Mouse (Mus musculus): Measurements from ENCODE around the gene Draxin. TPM values are rescaled to one million over a fixed set of nuclear protein-coding genes. Genes with fewer than 3 reads are reported as not detected.

Draxin gene
- total RNA-seq (2023) = not detected

GRCm38 (mm10) chr4:148130561-148131413 is at the start of gene Draxin:
Draxin (minus strand) TSS chr4:148130698.

DNA sequence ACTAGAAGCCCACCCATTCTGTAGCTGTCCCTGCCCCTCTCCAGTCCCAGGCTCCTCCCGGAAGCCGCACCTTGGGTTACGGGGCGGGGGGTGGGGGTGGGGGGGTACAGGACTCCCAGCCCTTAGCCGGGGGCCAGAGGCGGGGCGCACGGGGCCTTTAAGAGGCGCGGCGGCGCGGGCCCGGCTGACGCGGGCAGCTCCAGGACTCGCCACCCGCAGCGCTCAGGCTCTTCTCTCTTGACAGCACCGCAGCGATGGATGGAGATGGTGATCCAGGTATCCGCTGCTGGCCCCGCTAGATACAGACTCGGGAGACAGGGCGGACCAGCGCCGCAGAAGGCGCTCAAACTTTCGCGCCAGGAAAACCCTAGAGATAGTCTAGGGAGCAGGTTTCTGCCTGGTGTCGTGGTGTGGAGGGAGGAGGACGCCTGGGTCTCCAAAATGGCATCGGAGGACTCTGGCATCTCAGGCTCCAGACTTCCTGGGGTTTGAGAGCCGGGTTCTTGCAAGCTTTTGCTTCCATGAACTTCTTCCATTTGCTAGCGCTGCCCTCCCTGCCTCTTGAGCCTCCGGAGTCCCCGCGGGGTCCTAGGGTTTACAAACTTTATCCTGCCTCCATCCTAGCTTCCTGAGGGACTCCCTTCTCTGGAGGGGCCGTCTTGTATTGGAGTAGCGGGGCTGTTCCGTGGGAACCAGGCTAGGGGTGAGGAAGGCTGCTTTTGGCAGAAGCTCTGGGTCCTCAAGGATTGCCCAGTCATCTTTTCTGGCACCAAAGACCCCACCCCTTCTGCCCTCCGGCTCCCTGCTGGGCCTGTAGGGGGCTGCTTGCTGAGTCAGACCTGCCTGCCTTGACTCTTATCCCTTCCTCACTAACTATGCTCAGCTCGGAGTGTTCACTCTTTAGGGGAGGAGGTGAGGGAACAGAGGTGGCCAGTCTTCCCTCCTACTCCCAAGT is 30.2 kb upstream of the Draxin start, which contains the start of the genes Fbxo44 and Fbxo2:
TSS of gene Fbxo44 (minus strand) at position 47 of the 955 bp plus-strand sequence.
TSS of gene Fbxo2 (plus strand) at position 186 of the 955 bp plus-strand sequence.

DNA sequence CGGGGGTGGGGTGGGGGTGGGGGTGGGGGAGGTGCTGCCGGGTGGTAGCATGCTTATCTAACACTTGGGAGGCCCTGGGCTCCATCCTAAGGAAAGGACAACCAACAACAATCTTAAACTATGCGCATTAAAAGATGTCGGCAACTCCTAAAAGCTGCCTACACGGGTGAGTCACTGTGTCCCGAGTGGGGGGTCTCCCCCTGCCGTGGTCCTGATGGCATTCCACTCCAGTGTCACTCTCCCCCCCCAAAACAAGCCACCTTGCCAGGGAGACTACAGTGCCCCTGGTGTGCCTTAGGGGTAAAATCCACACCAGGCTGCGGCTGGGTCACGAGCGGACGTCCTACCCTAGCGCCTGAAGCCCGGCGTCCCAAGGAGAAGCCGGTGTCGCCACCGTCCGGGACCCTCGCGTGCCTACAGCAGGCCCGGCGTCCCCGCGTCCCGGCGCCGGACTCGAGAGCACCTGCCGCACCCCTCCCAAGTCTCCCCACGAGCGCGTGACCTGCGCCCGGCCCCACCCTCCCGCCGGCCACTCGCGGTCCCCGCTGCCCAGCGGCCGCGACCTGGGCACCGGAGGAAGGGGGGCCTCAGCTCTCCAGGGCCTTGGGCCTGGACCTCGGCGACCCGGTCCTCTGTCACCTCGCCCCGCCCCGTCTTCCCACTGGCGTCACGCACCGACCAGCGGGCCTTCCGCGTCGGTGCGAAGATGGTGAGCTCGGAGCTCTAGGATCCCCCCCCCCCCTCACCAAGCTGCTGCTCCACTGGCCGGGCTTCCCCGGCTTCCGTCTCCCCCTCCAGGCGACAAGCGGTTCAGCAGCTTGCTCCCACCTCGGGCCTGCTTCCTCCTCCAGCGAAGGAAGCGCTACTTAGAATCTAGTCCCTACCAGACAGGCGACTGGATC is 21.0 kb upstream of the Draxin start, which contains the start of gene Fbxo6:
TSS of gene Fbxo6 (minus strand) at position 874 of the 902 bp plus-strand sequence.

DNA sequence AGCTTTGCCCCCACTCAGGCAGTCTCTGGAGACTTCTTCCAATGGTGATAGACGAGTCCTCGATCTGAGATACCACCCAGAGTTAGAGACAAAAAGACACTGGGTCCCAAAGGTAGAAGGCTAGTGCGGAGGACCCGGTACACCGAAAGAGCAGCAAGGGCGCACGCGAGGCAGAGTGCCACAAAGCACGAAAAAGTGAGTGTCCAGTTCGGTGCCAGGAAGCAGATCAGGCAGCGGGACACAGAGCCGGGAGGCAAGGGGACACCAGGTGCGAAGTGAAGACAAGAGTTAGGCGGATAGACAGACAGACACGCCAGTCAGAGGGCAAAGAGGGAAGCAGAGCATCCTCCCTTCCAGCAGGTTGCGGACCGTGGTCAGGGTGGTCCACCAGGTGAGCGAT is 365 bp downstream of the Draxin start, which contains the start of gene Mad2l2:
TSS of gene Mad2l2 (plus strand) at position 252 of the 400 bp plus-strand sequence.

GRCm38 (mm10) chr4:148087907-148088527 is 42.5 kb downstream of the Draxin start, which contains the start of gene Agtrap:
Agtrap (minus strand) TSS chr4:148088031.

Other genes starting within 250 kb of the Draxin start
- 34.6 TPM for gene Mfn2, start 226.0 kb downstream of the Draxin start, total RNA-seq (2023)
- gene Plod1, start 193.9 kb downstream of the Draxin start, total RNA-seq (2023) = 4.6 TPM
- gene 2510039O18Rik, start 189.8 kb downstream of the Draxin start, total RNA-seq (2023) = 59.8 TPM
- gene Nppb, start 144.9 kb downstream of the Draxin start, total RNA-seq (2023) = not detected
- not detected for gene Nppa, start 130.0 kb downstream of the Draxin start, total RNA-seq (2023)
- gene Clcn6, start 91.9 kb downstream of the Draxin start, total RNA-seq (2023) = 30.9 TPM
- gene Mthfr, start 91.6 kb downstream of the Draxin start, total RNA-seq (2023) = 34.5 TPM
- 16.3 TPM for gene Agtrap, start 42.7 kb downstream of the Draxin start, total RNA-seq (2023)
- 18.0 TPM for gene Mad2l2, start 314 bp downstream of the Draxin start, total RNA-seq (2023)
- gene Fbxo6, start 21.4 kb upstream of the Draxin start, total RNA-seq (2023) = 17.5 TPM
- 4.2 TPM for gene Fbxo44, start 29.8 kb upstream of the Draxin start, total RNA-seq (2023)
- not detected for gene Fbxo2, start 29.9 kb upstream of the Draxin start, total RNA-seq (2023)
- not detected for gene Disp3, start 157.3 kb upstream of the Draxin start, total RNA-seq (2023)